Mouse (Mus musculus) forebrain, embryonic 11.5 days (tissue): ENCODE results near the gene Celsr1. TPM values are rescaled to one million over a fixed set of nuclear protein-coding genes. Genes with fewer than 3 reads are reported as not detected.
"Not testable (repeated sequence)": the region's sequence is repeated elsewhere in the genome, so short reads cannot be mapped to it uniquely, and the experiment has no call there.

Experiments
- ATAC-seq: fragments of 200-750 bp; cut with Nextera tagmentation; replicated peaks from 2 replicates; pipeline ENCODE4 v1.8.0; 2017; ENCODE audit warnings: moderate TSS enrichment; ENCODE audit not compliant: low FRiP score
- DNase-seq: peaks from one replicate; pipeline ENCODE4 v3.0.0-alpha.2; 2017; ENCODE audit warnings: low spot score
- H3K27ac ChIP-seq: fragments of 300-500 bp; sonication (generic); 2 replicates; pipeline ENCODE4 v1.5.1; 2014; ENCODE audit warnings: low read depth, low read length
- H3K27me3 ChIP-seq: fragments of 300-500 bp; sonication (generic); 2 replicates; pipeline ENCODE4 v1.6.1; 2014; ENCODE audit warnings: mild to moderate bottlenecking, low read length, mixed read lengths; ENCODE audit not compliant: control insufficient read depth, insufficient read depth
- H3K36me3 ChIP-seq: fragments of 300-500 bp; sonication (generic); 2 replicates; pipeline ENCODE4 v1.6.1; 2014; ENCODE audit warnings: mild to moderate bottlenecking, low read length, moderate library complexity, mixed read lengths; ENCODE audit not compliant: control insufficient read depth, insufficient read depth
- H3K4me1 ChIP-seq: fragments of 300-500 bp; sonication (generic); replicated peaks from 2 replicates; pipeline ENCODE4 v1.6.1; 2014; ENCODE audit warnings: low read length, mixed read lengths; ENCODE audit not compliant: control insufficient read depth, insufficient read depth
- H3K4me2 ChIP-seq: fragments of 300-500 bp; sonication (generic); 2 replicates; pipeline ENCODE4 v1.6.1; 2014; ENCODE audit warnings: low read depth, mild to moderate bottlenecking, low read length, moderate library complexity, mixed read lengths; ENCODE audit not compliant: severe bottlenecking
- H3K4me3 ChIP-seq: fragments of 300-500 bp; sonication (generic); 2 replicates; pipeline ENCODE4 v1.5.1; 2014; ENCODE audit warnings: low read depth, low read length
- H3K9ac ChIP-seq: fragments of 300-500 bp; sonication (generic); 2 replicates; pipeline ENCODE4 v1.6.1; 2014; ENCODE audit warnings: low read length
- H3K9me3 ChIP-seq: fragments of 300-500 bp; sonication (generic); 2 replicates; pipeline ENCODE4 v1.6.1; 2016; ENCODE audit warnings: low read length, mixed read lengths; ENCODE audit not compliant: control insufficient read depth
- whole genome bisulfite sequencing: fragments of 180-500 bp; shearing (Covaris S2); extraction: QIAGEN DNeasy Blood & Tissue Kit; methylation state at CpG from one replicate; pipeline ENCODE4 v1.1.7; 2014; 5-methylcytosine and 5-hydroxymethylcytosine counted together
- polyA plus RNA-seq: library from polyadenylated mRNA; unstranded; fragments of >200 nt; fragmentation: Nextera tagmentation; extraction: Ambion mirVana; gene quantifications from 2 replicates; pipeline ENCODE4 v1.2.1, GENCODE M21; 2014

The Celsr1 gene
- polyA plus RNA-seq, 1 experiment from 2014 or later = 7.3 TPM

GRCm38 (mm10) chr15:85889235-85889634, 144.3 kb downstream of the Celsr1 start:
- H3K9ac ChIP-seq = no peak overlapping the region
- 92% methylated on average over 4 of the region's 4 CpGs for WGBS
- H3K4me3 ChIP-seq = no peak overlapping the region
- H3K27ac ChIP-seq = no peak overlapping the region
- peaks cover 6% of the 10 kb centered on the region; the same call in 1 of the 2 replicates for H3K36me3 ChIP-seq
- no peaks in the 10 kb centered on the region for H3K4me1 ChIP-seq
- no peaks in the 10 kb centered on the region for H3K27me3 ChIP-seq
- ATAC-seq (no peak), DNase-seq (no peak)
- no peak overlapping the region for H3K4me2 ChIP-seq
- H3K9me3 ChIP-seq = no peaks in the 10 kb centered on the region

DNA sequence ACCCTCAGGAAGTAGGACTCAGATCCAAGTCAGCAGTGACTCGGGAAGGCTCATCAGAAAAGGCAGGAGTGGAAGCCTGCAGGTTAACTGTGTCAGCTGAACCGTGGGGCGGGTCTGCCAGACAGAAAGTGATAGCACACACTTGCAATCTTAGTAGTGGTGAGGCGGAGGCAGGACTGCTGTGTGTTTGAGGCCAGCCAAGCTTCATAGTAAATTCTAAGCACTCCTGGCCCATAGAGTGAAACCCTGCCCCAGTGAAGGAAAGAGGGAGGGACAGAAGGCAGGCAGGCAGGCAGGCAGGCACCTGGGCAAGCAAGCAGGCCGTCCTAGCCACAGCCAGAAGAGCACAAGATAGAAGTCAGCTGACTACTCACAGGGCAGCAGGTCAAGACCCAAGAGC, 148.0 kb downstream of the Celsr1 start:
- no peak overlapping the region for H3K27ac ChIP-seq
- H3K4me1 ChIP-seq = no peaks in the 10 kb centered on the region
- no peaks in the 10 kb centered on the region for H3K9me3 ChIP-seq
- WGBS = 94% methylated on average over 5 of the region's 5 CpGs
- no peak overlapping the region for H3K9ac ChIP-seq
- H3K27me3 ChIP-seq = no peaks in the 10 kb centered on the region
- H3K4me2 ChIP-seq = no peak overlapping the region
- H3K36me3 ChIP-seq = peaks cover 3% of the 10 kb centered on the region; the same call in 1 of the 2 replicates
- ATAC-seq = no peak
- no peak overlapping the region for H3K4me3 ChIP-seq
- DNase-seq = no peak

- Histone ChIP-seq H3K27me3 (no peaks in the 10 kb centered on the region), H3K4me1 (peaks cover 4% of the 10 kb centered on the region; the same call in 1 of the 2 replicates), H3K36me3 (peaks cover 9% of the 10 kb centered on the region; the same call in 1 of the 2 replicates), H3K27ac (no peak overlapping the region; the same call in 1 of the 2 replicates), H3K9ac (peak overlapping the region; percentile 89), H3K4me3 (peak overlapping the region; percentile 71), H3K4me2 (peak overlapping the region; percentile 96), H3K9me3 (no peaks in the 10 kb centered on the region)
- DNase-seq = no peak
- peak; percentile 21 for ATAC-seq
- WGBS = 1% methylated on average over 18 of the region's 18 CpGs
Measured at GRCm38 (mm10) chr15:85879498-85879895, 154.1 kb downstream of the Celsr1 start.

- Histone ChIP-seq H3K9ac (peak within 1 kb of the TSS; percentile 89), H3K36me3 (peaks cover 9% of the 10 kb centered on the region; the same call in 1 of the 2 replicates), H3K27ac (peak within 1 kb of the TSS; percentile 59; the same call in 1 of the 2 replicates), H3K4me1 (peaks cover 4% of the 10 kb centered on the region; the same call in 1 of the 2 replicates), H3K4me3 (peak within 1 kb of the TSS; percentile 71), H3K4me2 (peak within 1 kb of the TSS; percentile 96), H3K9me3 (no peaks in the 10 kb centered on the region), H3K27me3 (no peaks in the 10 kb centered on the region)
- WGBS = 1% methylated on average over 42 of the region's 50 CpGs
- DNase-seq (peak; percentile 98), ATAC-seq (peak; percentile 93)
Measured at GRCm38 (mm10) chr15:85878848-85879497, 154.6 kb downstream of the Celsr1 start, which contains the start of gene Trmu. Gene Trmu (plus strand): TSS chr15:85879312.

DNA sequence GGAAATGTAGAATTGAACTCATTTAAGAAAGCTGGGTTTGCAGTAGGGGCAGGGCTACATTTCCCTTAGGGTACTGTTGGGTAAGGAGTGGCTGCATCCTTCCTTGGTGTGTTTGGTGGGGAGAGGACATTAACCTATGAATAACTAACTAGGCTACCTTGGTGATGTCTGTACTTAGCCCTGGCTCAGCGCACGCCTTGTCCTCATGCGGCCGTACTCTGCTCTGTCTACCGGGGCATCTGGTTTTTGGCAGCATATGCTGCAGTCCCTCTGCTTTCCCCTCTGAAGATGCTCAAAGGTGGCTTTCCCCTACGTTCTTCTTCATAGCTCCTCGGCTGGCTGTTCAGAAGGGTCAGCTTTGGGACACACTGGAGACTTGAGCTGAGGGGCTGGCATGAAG, 156.2 kb downstream of the Celsr1 start:
- Histone ChIP-seq H3K36me3 (peaks cover 13% of the 10 kb centered on the region; the same call in 1 of the 2 replicates), H3K4me3 (no peak overlapping the region), H3K4me2 (no peak overlapping the region), H3K9ac (no peak overlapping the region), H3K4me1 (peaks cover 4% of the 10 kb centered on the region; the same call in 1 of the 2 replicates), H3K9me3 (no peaks in the 10 kb centered on the region), H3K27ac (no peak overlapping the region), H3K27me3 (no peaks in the 10 kb centered on the region)
- 89% methylated on average over 7 of the region's 7 CpGs for WGBS
- DNase-seq = no peak
- no peak for ATAC-seq

DNA sequence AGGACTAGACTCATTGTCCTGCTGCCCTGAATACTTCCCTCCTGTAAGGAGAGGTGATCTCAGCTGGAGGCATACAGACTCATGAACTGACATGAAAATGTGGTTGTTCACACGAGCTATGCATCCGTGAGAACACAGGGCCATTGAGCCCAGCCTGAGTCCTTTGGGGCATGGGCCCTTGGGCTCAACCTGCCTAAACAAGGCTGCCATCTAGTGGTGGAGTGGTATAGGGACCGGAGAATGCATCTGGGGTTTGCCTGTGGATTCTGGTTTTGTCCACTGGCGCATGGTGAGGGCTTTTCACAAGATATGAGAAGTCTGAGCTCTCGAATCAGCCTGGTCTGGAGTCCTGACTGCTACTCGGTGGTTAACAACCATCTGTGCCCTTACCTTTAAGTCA, 165.9 kb downstream of the Celsr1 start:
- no peaks in the 10 kb centered on the region for H3K27me3 ChIP-seq
- H3K4me2 ChIP-seq = no peak overlapping the region
- H3K36me3 ChIP-seq = peaks cover 12% of the 10 kb centered on the region; the same call in 1 of the 2 replicates
- H3K9me3 ChIP-seq = no peaks in the 10 kb centered on the region
- H3K27ac ChIP-seq = no peak overlapping the region
- no peak for ATAC-seq
- no peak overlapping the region for H3K9ac ChIP-seq
- H3K4me3 ChIP-seq = no peak overlapping the region
- H3K4me1 ChIP-seq = no peaks in the 10 kb centered on the region
- DNase-seq = peak; percentile 79
- 56% methylated on average over 6 of the region's 6 CpGs for WGBS

DNA sequence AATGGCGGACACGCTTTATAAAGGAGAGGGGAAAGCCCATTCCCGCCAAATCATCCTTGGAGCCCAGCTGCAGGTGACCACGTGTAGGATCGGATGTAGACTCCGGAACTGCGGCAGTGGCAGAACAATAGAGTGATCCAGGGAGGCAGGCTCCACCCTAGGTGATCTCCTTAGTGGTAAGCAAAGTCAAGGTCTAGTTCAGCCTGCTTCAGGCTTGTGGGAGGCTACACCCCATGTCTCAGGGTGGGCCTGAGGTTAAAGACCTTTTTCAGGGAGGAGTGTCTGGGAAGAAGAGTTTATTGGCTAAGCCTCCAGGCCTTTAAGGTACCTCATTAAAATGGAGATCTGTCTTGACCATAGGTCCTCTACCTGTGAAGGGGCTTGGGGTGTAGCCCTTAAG, 167.7 kb downstream of the Celsr1 start:
- not testable (repeated sequence) for H3K4me3 ChIP-seq, DNase-seq, H3K9ac ChIP-seq, ATAC-seq, H3K4me2 ChIP-seq, H3K4me1 ChIP-seq, H3K9me3 ChIP-seq, H3K27ac ChIP-seq, H3K27me3 ChIP-seq
- 93% methylated on average over 7 of the region's 7 CpGs for WGBS
- H3K36me3 ChIP-seq = peaks cover 11% of the 10 kb centered on the region; the same call in 1 of the 2 replicates

DNA sequence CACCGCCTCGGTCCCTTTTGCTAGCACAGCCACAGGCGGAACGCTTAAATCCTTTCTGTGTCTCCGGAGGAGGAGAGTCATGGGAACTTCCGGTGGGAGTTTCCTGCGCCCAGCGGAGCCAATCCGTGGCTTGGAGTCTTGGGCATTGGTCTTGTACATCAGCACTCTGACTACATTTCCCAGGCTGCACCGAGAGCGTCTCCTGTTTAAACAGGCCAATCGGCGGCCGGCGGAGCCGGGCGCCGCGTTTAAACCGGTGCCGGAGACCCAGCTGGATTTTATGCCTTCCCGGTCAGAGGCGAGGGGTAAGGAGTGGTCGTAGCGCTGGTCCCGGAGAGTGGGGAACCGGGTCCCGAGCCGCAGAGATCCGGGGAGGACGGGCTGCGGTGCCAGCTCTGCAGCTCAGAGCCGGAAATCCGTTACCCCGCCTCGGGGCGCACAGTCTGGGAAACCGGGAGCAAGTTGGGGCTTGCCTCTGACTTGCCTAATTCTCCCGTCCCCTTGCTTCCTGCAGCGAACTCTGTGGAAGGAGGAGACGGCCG, 174.0 kb downstream of the Celsr1 start, which contains the start of gene Gtse1:
Gene Gtse1 (plus strand): TSS at position 256 of the 542 bp plus-strand sequence.
- H3K4me2 ChIP-seq = peak within 1 kb of the TSS; percentile 83
- H3K4me1 ChIP-seq = peaks cover 8% of the 10 kb centered on the region

More for the DNA sequence above, 174.0 kb downstream of the Celsr1 start, which contains the start of gene Gtse1:
- peak; percentile 97 for ATAC-seq
- peak; percentile 95 for DNase-seq
- Histone ChIP-seq H3K27ac (peak within 1 kb of the TSS; percentile 51; the same call in 1 of the 2 replicates), H3K9me3 (no peaks in the 10 kb centered on the region), H3K9ac (peak within 1 kb of the TSS; percentile 86), H3K4me3 (peak within 1 kb of the TSS; percentile 85), H3K27me3 (no peaks in the 10 kb centered on the region), H3K36me3 (peaks cover 6% of the 10 kb centered on the region; the same call in 1 of the 2 replicates)
- WGBS = under 1% methylated on average over 42 of the region's 42 CpGs
